Mouse (Mus musculus) small intestine, adult 2 months (tissue): Measurements from ENCODE around the gene Ptcra.
A peak's percentile ranks its signal among the peaks of the same experiment; 100 is the strongest.

Source experiments
- CTCF ChIP-seq: fragments of 200-500 bp; IDR thresholded peaks from 2 replicates; pipeline ENCODE4 v1.5.1; 2012; ENCODE audit warnings: low read depth, mild to moderate bottlenecking, control low read depth, inconsistent platforms, low read length, moderate library complexity, mixed read lengths; ENCODE audit not compliant: insufficient replicate concordance, insufficient read length; ENCODE audit errors: extremely low read depth
- POLR2A ChIP-seq: fragments of 200-500 bp; IDR thresholded peaks from 2 replicates; pipeline ENCODE4 v1.6.1; 2012; ENCODE audit warnings: low read depth, mild to moderate bottlenecking, control low read depth, inconsistent platforms, low read length, moderate library complexity

GRCm38 (mm10) chr17:46710959-46711597 is 52.4 kb downstream of the Ptcra start, which contains the start of gene Pex6:
- TF ChIP-seq CTCF (no peak), POLR2A (peak; percentile 55; the same call in 1 of the 2 replicates)
